Mouse (Mus musculus): ENCODE data around the gene Lrrc20.

The Lrrc20 gene

GRCm38 (mm10) chr10:61512215-61512889, 36.8 kb downstream of the Lrrc20 start:
- no peak for DNase-seq (ENCODE audit: low read depth, low spot score)

DNA sequence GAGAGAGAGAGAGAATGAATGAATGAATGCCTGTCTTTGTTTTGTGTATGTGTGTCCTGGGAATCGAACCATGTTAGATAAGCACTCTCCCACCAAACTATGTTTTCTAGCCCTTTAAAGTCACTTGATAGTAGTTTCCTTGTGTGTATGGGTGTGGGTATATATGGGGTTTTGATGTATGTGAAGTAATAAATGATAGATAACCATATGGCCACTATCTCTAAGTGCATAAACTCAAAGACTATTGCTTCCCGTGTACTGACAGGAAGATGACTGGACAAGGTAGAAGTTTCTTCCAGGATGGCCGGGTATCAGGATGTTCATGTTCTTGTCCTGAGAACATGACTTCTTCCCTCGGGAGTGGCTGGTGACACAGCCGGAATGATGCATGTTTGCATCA, 41.3 kb downstream of the Lrrc20 start:
- DNase-seq (ENCODE audit: low read depth, low spot score): no peak

- DNase-seq (ENCODE audit: low read depth, low spot score): no peak
Measured at GRCm38 (mm10) chr10:61517296-61518071, 41.9 kb downstream of the Lrrc20 start.

- no peak for DNase-seq (ENCODE audit: low read depth, low spot score)
Measured at GRCm38 (mm10) chr10:61518320-61518719, 42.7 kb downstream of the Lrrc20 start.

DNA sequence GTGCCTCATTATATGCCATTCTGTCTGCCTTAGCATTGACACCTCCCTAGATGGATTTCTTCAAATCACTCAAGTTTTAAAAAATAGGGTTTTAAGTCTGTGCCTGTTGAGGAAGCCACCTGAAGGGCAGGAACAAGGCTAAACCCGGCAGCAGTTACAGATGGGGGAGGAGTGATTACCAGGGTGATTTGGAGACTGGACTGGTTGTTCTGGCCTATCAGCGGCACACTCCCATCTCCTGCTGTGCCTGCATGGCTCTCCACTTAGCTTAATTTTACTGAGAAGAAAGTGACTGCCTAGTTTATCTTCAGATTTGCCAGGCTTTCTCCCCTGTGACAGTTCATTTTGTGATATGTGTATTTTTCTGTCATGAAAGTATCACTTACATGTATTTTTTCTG, 43.9 kb downstream of the Lrrc20 start:
- no peak for DNase-seq (ENCODE audit: low read depth, low spot score)

DNA sequence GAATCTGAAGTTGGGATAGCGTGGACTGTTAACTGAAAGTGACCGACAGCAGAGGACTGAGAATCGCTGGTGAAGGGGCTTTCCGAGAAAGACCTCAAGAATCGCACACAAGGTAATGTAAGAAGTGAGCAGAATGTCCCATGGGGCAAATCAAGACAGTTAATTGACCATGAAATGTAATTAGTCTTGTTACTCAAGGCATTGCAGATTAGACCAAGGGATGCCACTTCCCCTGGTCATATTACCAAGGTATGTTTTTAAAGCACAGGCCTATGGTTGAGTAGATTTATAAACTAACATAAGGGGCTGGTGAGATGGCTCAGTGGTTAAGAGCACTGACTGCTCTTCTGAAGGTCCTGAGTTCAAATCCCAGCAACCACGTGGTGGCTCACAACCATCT, 45.1 kb downstream of the Lrrc20 start:
- DNase-seq (ENCODE audit: low read depth, low spot score): no peak

GRCm38 (mm10) chr10:61530936-61531335, 55.3 kb downstream of the Lrrc20 start:
- DNase-seq (ENCODE audit: low read depth, low spot score): no peak

DNA sequence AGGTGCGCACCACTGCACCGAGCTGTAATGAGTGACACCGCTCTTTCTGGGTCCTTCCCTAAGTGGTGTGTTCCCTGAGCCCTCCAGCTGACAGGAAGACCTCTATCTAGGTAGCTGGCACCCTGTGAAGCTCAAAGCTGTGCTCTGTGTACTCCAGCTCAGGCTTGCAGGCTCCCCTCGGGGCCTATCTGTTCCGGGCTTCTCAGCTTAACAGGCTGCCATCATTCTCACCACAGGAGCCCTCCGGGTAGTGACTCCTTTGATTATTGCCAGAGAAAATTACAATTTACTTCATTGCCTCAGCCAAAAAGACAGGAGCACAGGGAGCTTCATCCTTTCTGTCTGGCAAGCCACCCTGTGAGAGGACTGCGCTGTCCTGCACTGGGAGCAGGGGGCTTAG, 57.7 kb downstream of the Lrrc20 start:
- DNase-seq (ENCODE audit: low read depth, low spot score): no peak

- DNase-seq (ENCODE audit: low read depth, low spot score): no peak
Measured at GRCm38 (mm10) chr10:61534371-61535101, 58.9 kb downstream of the Lrrc20 start.

DNA sequence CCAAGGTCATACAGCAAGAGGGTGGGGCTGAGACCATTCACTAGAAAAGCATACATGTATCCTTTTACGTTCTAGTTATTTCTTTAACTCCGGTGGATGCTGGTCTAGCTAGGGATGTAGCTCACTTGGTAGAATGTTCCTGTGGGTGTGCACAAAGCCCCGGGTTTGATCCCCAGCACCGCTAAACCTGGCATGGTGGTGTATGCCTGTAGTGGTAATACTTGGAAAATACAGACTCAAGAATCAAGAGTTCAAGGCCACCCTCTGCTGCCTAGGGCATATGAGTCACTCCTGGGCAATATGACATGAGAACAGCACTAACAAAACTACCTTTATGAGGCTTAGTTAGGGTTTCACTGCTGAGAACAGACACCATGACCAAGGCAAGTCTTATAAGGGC, 59.8 kb downstream of the Lrrc20 start:
- DNase-seq (ENCODE audit: low read depth, low spot score): no peak

- DNase-seq (ENCODE audit: low read depth, low spot score): no peak
Measured at GRCm38 (mm10) chr10:61536130-61537035, 60.8 kb downstream of the Lrrc20 start.

GRCm38 (mm10) chr10:61537036-61537380, 61.4 kb downstream of the Lrrc20 start:
- no peak for DNase-seq (ENCODE audit: low read depth, low spot score)

- no peak for DNase-seq (ENCODE audit: low read depth, low spot score)
Measured at GRCm38 (mm10) chr10:61538446-61538845, 62.8 kb downstream of the Lrrc20 start.

- DNase-seq (ENCODE audit: low read depth, low spot score): no peak
Measured at GRCm38 (mm10) chr10:61544127-61544862, 68.7 kb downstream of the Lrrc20 start.

- DNase-seq (ENCODE audit: low read depth, low spot score): no peak
Measured at GRCm38 (mm10) chr10:61544863-61545240, 69.3 kb downstream of the Lrrc20 start.

DNA sequence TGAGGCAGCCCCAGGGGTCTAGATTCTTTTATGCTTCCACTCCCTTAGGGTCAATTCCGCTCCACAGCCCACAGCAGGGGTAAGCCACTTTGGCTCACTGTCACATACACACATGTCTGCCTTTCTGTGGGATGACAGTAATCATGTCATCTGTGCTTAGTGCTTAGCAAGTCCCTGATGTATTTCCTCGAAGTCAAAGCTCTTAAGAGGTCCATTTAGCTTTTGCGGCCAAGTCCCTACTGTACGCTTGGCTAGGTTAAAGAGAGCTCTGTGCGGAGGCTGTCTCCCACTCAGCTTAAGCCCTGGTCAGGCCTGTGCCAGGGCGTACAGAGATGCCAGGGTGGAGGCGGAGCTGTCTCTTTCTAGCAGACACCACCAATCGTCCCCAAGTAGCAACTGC, 74.5 kb downstream of the Lrrc20 start:
- no peak for DNase-seq (ENCODE audit: low read depth, low spot score)

DNA sequence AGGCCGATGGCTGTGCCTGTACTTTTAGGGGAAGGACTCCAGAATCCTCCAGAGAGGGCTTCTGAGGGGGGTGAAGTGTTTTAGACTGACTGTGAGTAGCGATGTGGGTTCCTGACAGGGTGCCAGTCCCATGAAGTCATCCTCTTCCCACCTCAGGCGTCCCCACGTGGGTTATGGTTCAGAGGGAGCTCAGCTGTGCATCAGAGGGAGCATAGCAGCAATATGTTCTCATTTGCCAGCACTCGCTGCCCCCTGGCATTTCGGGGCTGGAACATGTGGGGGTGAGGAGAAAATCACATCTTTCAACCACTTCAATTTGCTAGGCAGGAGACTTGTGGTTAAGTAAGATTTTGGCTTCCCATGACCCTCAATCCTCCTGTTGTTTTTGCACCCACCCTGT, 79.6 kb downstream of the Lrrc20 start:
- DNase-seq (ENCODE audit: low read depth, low spot score): no peak

DNA sequence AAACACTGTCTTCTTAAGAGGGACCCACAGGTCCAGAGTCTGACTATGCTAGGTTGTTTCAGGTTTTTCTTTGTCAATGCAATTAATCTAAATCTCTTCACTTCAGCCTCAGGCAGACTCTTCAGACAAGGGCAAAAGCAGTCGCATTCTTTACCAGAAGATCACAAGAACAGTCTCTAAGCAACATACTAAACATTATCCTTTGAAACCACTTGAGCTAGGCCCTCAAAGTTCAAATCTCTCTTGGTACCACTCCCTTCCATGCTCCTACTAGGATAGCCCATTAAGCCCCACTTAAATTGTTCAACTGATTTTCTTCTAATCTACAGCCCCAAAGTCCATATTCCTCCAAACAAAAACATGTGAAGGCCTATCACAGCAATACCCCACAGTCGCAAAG, 83.0 kb downstream of the Lrrc20 start:
- DNase-seq (ENCODE audit: low read depth, low spot score): no peak

DNA sequence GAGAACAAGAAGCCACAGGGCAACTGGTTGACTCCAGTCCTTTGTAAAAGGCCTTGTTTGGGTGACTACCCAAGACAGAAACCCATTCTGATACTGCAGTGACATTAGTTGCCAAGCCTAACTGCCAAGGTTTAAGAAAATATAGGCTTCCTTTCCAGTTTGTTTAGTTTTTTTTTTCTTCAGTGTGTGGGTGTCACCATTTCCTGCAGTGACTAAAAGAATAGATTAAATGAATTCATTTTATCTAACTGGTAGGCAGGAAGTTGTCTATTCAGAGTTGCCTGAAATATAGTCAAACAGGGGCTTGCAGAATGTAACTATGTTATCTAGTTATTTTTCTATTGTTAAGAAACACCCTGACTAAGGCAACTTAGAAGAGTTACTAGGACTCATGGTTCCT, 83.9 kb downstream of the Lrrc20 start:
- no peak for DNase-seq (ENCODE audit: low read depth, low spot score)

DNA sequence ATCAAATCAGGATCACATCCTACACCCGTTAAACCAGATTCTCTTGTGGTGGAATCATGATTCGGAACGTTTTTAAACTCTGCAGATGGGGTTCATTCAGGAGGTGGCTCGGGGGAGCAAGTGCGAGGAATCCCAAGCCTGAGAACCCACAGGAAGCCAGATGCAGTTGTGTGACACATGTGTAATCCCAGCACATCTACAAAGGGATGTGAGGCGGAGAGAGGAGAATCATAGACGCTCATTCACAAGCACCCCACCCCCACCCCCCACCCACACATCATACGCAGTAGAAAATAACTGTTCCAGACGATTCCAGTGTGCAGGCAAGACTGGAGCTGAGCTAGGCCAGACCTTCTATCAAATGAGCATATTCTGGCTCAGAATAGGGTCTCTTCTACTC, 87.9 kb downstream of the Lrrc20 start:
- DNase-seq (ENCODE audit: low read depth, low spot score): no peak

GRCm38 (mm10) chr10:61564408-61564807, 88.8 kb downstream of the Lrrc20 start:
- no peak for DNase-seq (ENCODE audit: low read depth, low spot score)

All from WW6 (cell line).